Mouse (Mus musculus) spleen, adult 12 weeks (tissue): ENCODE results near the gene Pxk.
"Not testable (repeated sequence)": the region's sequence is repeated elsewhere in the genome, so short reads cannot be mapped to it uniquely, and the experiment has no call there.

Source experiments
- DNase-seq: peaks from one replicate; pipeline ENCODE4 v3.0.0; 2022; ENCODE audit warnings: low spot score

The Pxk gene

DNA sequence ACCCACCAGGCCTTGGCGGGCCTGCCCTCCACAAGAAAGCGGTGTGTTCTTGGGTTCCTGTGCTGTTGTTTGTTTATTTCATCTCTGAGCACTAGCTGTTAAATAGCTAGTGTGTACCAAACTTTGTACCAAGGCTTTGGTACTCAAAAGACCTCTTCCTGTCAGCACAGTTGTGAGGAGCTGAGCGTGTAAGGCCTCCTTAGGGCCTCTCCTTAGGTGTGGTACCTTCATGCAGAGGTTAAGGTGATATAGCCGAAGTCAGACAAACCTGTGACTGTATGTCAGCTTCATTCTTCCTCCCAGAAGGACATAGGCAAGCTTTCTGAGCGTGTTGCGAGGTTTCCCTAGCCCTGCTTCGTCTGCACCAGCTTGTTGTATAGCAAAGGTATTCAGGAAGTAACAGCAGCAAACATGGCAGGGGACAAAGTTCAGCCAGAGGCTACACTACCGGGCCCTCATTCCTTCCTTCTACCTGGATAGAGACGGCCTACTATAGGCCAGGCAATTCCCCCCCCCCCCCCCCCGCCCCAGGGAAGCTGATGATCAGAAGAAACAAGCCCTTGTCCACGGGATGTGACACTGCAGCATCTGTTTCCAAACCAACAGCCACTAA, 48.7 kb downstream of the Pxk start:
- no peak for DNase-seq

DNA sequence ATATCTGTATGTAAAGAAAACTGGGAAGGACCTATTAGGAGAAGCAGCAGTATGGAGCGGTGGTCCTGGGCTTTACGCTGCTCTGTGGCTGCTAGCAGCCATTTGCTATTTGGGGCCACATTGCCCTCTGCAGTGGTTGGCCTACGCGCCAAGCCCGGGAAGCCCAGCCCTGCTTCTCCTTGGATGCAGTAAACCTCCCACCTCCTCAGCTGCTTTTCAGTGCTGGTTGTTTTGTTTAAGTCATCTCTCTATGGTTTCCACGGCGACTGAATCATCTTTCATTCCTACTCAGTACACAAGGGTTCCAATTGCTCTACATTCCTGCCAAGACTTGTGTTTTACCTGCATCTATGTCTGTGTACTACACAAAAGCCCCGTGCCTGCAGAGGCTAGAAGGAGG, 50.8 kb downstream of the Pxk start:
- no peak for DNase-seq

DNA sequence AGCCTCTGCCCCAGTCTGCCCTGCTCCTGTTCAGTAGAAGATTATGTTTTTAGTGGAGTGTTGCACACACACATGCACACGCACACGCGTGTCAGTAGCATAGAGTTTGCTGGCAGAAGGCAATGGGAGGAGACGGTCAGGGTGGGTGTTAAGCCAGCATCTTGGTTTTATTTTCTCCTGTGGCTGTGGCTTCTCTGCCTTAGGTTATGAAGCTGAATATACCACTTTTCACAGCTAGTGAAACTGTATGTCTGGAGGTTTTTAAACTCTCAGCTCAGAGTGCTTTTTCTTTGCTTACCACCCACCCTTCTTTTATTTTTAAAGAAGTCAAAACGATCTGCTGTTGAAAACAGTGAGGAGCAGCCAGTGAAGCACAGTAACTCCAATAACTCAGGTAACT, 53.7 kb downstream of the Pxk start:
- no peak for DNase-seq

- no peak for DNase-seq
Measured at GRCm38 (mm10) chr14:8154072-8154471, 56.1 kb downstream of the Pxk start.

- no peak for DNase-seq
Measured at GRCm38 (mm10) chr14:8156947-8157346, 58.9 kb downstream of the Pxk start.

GRCm38 (mm10) chr14:8158721-8159120, 60.7 kb downstream of the Pxk start:
- no peak for DNase-seq

- no peak for DNase-seq
Measured at GRCm38 (mm10) chr14:8159141-8159540, 61.1 kb downstream of the Pxk start.

DNA sequence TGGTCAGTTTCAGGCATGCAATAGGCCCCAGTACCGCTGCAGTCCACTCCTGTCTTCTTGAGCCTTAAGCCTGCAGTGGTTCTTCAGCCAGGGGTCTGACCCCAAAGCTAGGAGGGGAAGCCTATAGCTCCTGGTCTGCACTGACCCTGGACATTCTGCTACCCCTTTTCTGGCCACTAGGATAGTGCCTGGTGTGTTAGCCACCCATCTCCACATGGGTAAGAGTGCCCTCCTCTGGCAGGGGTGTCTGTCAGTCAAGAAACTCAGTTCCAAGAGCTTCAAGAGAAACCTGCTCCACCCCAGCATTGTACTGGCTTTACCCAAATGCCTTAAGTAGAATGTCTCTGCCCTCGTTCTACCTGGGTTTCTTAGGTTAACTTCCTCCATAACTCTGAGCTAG, 63.8 kb downstream of the Pxk start:
- DNase-seq, result no peak

DNA sequence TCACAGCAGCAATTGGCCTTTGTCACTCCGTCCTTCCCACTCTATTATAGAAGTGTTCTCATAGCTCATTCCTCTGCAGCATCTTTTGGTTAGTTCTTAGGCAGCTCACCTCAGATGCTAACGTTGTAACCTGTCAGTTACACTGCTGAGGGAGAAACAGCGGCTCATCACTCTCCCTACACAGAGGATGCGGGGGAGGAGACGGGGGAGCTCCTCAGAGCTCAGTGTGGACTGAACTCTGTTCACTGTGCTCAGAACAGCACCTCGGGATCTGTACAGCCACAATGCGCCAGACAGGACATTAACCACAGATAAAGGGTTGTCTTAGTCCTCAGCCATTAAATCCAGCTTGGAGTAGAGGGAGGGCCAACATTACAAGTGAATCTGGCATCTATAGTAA, 66.5 kb downstream of the Pxk start:
- no peak for DNase-seq

DNA sequence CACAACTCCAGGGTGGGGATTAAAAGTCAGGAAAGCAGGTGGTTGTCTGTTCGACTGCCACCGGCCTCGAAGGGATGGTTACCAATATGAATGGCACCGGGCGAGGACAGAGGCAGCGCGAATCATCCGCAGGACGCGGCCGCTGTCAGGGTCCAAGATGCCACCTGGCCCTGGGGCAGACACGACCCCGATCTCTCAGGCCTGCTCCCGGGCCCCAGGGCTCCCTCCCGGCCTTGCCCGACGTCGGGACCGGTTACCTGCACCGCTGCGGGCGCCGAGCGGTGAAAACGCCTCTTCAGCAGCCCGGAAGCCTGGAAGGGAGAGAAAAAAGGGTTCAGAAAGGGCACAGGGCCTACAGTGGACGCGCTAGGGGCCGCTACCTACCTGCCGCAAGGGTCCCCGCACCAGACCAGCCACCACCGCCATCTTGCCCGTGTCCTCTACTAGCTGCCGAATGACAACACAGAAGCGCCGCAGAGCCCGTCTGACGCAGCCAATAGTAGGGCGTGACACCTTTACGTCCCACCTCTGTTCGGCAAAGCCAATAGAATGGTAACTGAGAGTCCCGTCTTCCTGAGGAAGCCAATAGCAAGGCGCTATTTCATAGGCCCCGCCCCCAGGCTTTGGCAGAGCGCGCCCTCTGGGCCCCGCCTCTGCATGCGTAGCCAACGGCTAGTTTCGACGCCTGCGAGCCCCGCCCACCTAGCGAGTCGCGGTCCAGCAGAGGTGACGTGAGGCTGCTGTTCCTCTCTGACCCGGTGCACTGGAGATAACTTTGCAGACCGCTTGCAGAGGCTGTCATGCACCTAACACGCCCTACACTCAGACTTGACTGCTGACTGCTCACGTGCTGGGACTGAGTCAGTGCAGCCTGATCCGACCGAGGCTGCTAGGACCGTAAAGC, 74.7 kb downstream of the Pxk start, which contains the start of gene Pdhb:
Gene Pdhb, minus strand, starts transcription at position 519 of the 904 bp plus-strand sequence.
- DNase-seq, result peak; percentile 97

GRCm38 (mm10) chr14:8173542-8174250, 75.7 kb downstream of the Pxk start:
- DNase-seq, result not testable (repeated sequence)

GRCm38 (mm10) chr14:8174634-8175033, 76.6 kb downstream of the Pxk start:
- no peak for DNase-seq

- no peak for DNase-seq
Measured at GRCm38 (mm10) chr14:8176251-8176650, 78.2 kb downstream of the Pxk start.

GRCm38 (mm10) chr14:8180371-8181035, 82.5 kb downstream of the Pxk start:
- DNase-seq, result no peak

DNA sequence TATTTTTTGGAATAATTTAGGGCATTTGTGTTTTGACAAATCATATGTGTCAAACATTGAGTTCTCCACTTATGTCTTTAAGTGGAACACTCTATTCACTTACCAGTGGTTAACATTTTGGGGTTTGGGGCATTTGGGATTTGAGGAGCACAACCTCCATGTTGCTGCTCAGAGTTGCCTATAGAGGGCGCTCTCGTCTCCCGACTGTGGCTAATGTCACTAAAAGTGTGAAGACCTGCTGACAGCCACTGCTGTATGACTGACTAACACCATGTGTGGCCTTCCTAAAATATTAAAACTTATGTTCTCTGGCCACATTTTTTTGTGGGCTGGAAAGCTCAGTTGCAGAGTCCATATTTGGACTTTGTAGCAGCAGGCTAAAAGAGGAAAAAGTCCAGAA, 85.3 kb downstream of the Pxk start:
- DNase-seq, result no peak

- DNase-seq, result no peak
Measured at GRCm38 (mm10) chr14:8186278-8187045, 88.5 kb downstream of the Pxk start.

DNA sequence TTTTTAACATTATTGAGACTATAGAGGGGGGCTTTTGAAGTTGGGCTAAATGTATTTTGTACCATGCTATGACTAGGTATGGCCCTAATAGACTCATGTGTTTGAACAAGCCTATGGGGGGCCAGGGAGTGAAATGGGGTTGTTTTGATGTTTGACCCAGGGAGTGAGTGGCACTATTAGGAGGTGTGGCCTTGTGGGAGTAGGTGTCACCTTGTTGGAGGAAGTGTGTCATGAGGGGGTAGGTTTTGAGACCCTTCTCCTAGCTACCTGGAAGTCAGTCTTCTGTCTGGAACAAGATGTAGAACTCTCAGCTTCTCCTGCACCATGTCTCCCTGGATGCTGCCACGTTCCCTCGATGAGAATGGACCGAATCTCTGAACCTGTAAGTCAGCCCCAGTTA, 92.5 kb downstream of the Pxk start:
- no peak for DNase-seq

- DNase-seq, result no peak
Measured at GRCm38 (mm10) chr14:8191331-8191965, 93.4 kb downstream of the Pxk start.

- no peak for DNase-seq
Measured at GRCm38 (mm10) chr14:8192727-8193126, 94.7 kb downstream of the Pxk start.

- no peak for DNase-seq
Measured at GRCm38 (mm10) chr14:8200769-8201168, 102.8 kb downstream of the Pxk start.

DNA sequence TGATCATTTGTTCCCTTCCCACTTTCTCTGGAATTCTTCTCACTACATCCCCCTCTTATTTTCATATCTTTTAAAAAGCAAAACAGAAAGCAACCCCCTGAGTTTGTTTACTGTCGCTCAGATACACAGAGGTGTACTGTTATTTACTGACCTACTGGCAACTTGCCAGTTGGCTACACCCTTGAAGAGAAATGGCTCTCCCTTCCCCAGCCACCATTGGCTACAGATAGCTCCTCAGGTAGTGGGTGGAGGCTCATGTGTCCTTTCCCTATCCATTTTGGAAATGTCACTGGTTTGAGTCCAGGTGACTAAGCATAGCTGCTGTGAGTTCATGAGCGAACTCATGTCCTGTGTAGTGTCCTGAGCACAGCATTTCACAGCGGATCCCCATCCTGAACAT, 103.7 kb downstream of the Pxk start:
- DNase-seq, result no peak
